Mouse (Mus musculus) G1E (cell line): ENCODE measurements around the gene Dctpp1.

ENCODE experiments used
- CTCF ChIP-seq: IDR thresholded peaks from 2 replicates; pipeline ENCODE4 v1.5.1; 2012; ENCODE audit warnings: low read depth, low read length, inconsistent platforms, mixed read lengths
- POLR2AphosphoS5 ChIP-seq: IDR thresholded peaks from 2 replicates; pipeline ENCODE4 v1.6.1; 2012; ENCODE audit warnings: low read depth, low read length, inconsistent platforms; ENCODE audit not compliant: insufficient replicate concordance

GRCm38 (mm10) chr7:127296786-127297555 lies 36.5 kb upstream of the Dctpp1 start:
- TF ChIP-seq CTCF, result no peak
- no peak for TF ChIP-seq POLR2AphosphoS5
